Mouse (Mus musculus) thymus, adult 2 months (tissue): Measurements from ENCODE around the gene Rnf212.

ENCODE experiments used
- CTCF ChIP-seq: fragments of 200-500 bp; IDR thresholded peaks from 2 replicates; pipeline ENCODE4 v1.5.1; 2012; ENCODE audit warnings: mild to moderate bottlenecking, control low read depth, low read length, moderate library complexity, borderline replicate concordance; ENCODE audit not compliant: control insufficient read depth, poor library complexity, insufficient read depth; ENCODE audit errors: extremely low read depth
- POLR2A ChIP-seq: fragments of 200-500 bp; IDR thresholded peaks from 2 replicates; pipeline ENCODE4 v1.6.1; 2012; ENCODE audit warnings: mild to moderate bottlenecking, low read length, control low read depth, moderate library complexity; ENCODE audit not compliant: control insufficient read depth, poor library complexity, insufficient read depth; ENCODE audit errors: extremely low read depth

DNA sequence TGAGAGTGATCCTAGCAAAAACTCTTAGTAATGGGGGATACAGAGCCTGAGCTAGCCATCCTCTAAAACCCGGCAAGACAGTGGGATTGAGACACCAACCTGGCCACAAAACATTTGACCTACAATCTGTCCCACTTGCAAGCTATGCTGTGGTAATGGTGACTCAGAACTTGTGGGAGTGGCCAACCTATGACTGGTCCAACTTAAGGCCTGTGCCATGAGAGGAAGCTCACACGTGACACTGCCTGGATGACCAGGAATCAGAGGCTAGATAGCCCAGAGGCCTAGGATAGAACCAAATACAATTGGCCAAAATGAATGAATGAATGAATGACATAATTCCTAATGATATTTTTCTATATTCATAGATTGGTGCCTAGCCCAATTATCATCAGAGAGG, 32.9 kb downstream of the Rnf212 start:
- TF ChIP-seq POLR2A (no peak), CTCF (no peak)
